Mouse (Mus musculus) T-helper 2 cell (primary cell): ENCODE data around the gene Abhd17a.
"Not testable (repeated sequence)": the region's sequence is repeated elsewhere in the genome, so short reads cannot be mapped to it uniquely, and the experiment has no call there.

Source experiments
- in situ Hi-C: fragments of 300-600 bp; cut with MboI, MseI; formaldehyde crosslinking; loops from one replicate; pipeline ENCODE4 v1.15.1; 2025; ENCODE audit warnings: high pct_unique_total_duplicates

The Abhd17a gene

DNA sequence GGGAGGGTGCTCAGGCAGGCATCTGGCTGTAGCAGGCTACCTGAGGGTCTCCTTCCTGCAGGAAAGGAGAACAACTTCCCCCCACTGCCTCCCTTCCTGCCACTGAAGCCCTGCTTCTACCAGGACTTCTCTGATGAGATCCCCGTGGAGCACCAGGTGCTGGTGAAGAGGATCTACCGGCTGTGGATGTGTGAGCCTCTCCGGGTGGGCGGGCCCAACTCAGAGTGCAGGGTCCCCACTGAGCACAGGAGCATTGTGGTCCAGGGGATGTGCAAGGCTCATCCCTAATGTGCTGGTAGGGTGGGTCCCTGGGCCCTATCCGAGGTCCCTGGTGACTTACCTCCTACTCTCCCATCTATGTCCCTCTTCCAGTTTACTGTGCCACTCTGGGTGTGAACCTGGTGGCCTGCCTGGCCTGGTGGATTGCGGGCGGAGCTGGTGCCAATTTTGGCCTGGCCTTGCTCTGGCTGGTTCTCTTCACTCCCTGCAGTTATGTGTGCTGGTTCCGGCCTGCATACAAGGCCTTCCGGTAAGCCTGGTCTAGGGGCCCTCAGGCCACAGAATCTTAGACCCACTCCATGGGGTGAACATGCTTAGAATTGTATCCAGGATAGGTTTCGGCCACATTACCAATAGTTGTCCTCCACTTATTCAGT is 19.3 kb upstream of the Abhd17a start:
- in situ Hi-C loops, result no loop called here

DNA sequence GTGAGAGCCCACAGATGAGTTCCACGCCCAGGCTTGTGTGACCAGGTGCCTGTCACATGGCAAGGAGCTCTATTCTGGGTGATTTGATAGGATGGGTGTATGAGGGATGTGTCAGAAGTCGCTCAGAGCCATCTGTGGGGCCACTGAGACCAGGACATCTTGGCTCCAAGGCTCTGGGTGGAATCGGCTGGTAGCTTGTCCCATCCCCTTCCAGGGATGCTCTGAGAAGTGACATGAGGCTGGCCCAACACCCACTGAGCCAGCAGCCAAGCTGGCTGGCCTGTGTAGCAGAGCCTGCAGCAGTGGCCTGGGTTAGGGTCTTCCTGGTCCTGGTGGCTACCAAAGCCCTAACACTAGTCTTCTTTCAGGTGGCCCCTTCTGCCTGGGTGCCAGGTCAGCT is 18.3 kb upstream of the Abhd17a start:
- in situ Hi-C loops, result no loop called here

DNA sequence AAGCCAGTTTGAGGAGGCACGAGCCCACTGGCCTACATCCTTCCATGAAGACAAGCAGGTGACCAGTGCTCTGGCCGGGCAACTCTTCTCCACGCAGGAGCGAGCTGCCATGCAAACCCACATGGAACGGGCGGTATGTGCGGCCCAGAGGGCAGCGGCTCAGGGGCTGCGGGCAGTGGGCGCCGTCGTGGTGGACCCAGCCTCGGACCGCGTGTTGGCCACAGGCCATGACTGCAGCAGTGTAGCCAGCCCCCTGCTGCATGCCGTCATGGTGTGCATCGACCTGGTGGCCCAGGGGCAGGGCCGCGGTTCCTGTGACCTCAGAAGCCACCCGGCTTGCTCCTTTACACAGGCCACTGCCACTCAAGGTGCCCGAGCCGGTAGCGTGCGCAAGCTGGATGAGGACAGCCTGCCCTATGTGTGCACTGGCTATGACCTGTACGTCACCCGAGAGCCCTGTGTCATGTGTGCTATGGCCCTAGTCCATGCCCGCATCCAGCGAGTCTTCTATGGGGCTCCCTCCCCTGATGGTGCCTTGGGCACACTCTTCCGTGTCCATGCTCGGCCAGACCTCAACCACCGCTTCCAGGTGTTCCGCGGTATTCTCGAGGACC is 16.7 kb upstream of the Abhd17a start:
- in situ Hi-C loops, result no loop called here

DNA sequence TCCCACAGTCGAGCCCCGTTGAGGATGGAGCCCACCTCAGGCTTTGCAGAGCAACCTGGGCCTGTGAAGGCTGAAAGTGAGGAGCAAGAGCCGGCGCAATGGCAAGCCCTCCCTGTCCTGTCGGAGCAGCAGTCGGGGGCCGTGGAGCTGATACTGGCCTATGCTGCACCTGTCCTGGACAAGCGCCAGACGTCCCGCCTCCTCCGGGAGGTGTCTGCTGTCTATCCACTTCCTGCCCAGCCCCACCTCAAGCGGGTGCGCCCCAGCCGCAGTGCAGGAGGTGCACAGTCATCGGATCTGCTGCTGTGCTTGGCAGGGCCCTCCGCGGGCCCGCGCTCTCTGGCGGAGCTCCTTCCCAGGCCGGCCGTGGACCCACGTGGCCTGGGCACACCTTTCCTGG is 16.2 kb upstream of the Abhd17a start:
- in situ Hi-C loops, result no loop called here

DNA sequence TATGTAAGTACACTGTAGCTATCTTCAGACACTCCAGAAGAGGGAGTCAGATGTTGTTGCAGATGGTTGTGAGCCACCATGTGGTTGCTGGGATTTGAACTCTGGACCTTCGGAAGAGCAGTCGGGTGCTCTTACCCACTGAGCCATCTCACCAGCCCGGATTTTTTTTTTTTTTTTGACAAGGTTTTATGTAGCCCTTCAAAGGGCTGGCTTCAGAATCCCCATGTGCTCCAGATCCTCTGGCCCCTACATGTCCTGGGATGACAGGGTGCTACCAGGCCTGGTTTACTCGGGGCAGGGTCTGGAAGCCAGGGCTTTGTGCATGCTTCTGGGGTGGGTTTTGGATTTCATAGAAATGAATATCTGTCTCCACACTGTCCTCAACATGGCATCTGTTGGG is 15.6 kb upstream of the Abhd17a start, which contains the start of gene Gm49322:
Gene Gm49322 (plus strand): TSS at position 301 of the 400 bp plus-strand sequence.
- in situ Hi-C loops, result not testable (repeated sequence)

DNA sequence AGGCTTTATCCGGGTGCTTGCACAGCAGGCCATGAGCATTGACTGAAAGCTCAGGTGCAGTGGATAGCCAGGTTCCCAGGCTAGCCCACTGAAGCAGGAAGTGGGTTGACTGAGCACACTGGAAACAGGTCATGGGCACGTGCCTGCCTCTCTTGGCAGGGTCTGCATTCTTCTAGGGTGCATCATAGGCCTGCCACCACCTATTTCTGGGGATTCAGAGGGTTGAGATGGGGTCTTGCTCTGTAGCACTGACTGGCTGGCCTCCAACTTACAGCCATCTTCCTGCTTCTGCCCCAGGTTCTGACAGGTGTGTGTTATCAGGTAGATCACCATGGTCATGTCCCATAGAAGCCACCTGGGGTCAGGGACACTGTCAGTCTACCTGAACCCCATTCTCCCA is 14.8 kb upstream of the Abhd17a start:
- in situ Hi-C loops, result no loop called here

DNA sequence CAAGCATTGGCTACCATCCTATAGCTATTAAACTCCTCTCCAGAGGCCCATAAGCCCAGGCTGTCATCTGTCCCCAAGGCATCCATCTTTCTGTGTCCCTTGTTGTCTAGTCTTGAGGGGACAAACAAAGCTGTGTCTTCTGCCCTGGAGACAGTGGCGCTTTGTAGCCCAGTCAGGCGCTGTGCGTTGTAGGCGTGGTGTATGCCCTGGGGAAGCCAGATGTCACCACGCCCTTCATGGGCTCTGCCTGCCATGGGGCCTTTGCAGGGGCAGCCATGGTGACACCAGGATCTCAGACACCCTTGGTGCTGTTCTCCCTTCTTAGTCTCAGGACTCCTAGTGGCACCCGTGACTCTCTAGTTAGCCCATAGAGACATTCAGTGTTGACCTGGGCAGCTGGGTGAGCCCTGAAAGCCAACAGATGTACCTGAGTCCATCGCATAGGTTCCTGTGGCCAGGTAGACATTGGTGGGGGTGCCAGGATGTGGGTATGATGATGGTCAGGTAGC is 13.9 kb upstream of the Abhd17a start:
- in situ Hi-C loops, result no loop called here

DNA sequence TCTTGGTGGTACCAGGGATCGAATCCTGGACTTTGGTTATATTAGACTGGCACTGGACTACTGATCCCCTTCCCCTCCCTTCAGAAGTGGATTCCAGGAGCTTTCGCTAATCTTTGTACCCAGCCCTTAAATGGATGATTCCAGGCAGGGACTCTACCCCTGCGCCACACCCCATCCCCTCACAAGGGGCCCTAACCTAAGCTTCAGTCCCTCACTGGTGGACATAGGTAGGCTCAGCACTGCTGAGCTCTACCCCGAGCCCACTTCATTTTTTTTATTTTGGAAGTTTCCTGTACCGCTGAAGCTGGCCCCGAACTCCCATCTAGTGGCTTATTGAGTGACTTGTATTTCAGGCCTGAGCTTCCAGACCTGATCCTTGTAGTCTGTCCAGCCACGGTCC is 13.2 kb upstream of the Abhd17a start:
- in situ Hi-C loops, result no loop called here

DNA sequence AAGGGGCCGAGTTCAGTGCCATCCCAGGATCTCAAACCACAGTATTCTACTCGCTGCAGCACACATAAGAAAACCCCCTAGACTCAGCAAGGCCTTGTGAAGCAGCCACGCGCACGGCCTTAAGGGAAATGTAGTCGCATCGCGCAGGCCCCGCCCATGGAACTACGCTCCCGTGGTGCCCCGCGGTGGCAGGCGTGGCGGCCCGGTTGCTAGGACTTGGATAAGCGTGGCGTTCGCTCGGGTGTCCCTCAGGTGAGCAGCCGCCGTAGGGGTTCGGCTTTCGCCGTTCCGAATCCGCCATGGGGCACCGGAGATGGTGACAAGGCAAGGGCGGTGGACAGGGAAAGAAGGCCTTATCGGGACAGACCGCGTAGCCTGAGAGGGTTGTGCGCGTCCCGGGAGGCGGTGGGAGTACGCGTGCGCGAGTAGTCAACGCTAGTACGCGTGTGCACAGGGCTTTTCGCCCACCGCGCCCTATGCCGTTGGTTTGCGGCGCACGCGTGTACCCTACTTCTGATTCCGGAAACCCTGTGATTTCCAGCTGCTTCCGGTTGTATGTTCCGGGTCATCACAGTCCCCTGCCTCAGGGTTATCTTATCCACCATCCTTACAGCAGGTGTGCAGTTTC is 12.7 kb upstream of the Abhd17a start, which contains the start of the genes Scamp4 and Adat3:
Gene Scamp4 (plus strand): TSS at position 175 of the 628 bp plus-strand sequence.
Gene Adat3 (plus strand): TSS at position 183 of the 628 bp plus-strand sequence.
- in situ Hi-C loops, result no loop called here

DNA sequence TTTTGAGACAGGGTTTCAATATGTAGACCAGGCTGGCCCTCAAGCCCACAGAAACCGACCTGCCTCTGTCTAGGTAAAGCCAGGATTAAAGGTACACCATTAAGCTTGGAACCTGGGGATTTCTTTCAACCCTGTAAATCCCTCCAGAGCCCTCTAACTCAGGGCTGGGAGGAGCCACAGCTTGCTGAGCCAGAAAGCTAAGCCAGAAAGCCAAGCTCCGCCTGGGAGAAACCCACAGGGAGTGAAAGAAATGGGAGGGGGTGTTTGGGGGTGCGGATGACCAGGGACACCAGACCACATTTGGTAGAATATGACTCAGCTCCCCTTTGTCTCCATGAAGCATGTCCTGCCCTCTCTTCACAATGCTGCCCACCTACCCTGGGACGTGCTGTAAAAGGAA is 6.2 kb upstream of the Abhd17a start:
- in situ Hi-C loops, result loop anchor here (10.0 kb wide), 1 partner anchor 358 kb away; no protein-coding TSS in a partner anchor

DNA sequence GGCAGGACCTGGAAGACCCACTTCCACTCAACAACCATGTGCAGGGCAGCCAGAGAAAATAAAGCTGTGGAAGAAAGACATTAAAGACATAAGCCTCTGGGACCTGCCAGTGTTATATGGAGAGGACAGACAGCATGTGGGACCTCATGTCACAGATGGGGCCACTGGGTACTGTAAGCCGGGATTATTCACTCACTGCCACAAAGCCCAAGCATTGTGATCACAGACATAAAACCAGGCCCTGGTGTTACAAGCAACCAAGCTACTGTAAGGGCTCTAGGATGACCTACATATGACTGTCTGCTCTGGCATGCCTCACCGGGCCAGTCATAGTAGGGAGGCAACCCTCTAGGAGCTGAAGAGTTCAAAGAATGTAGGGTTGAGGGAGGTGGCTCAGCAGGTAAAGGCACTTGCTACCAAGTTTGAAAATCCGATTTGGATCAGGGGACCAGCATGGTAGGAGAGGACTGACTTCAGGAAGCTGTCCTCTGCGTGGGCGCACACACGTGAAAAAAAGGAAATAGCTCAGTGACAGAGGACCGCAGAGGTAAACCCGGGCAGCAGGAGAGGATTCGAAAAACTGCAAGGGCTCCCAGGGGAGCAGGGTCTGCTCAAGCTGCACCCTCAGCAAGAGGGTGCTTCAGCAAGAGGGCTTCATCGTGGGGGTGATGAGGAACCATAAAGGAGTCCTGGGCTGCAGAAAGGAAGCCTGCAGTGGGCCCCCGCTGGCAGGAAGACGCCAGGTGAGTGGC is 838 bp downstream of the Abhd17a start:
- in situ Hi-C loops, result no loop called here

DNA sequence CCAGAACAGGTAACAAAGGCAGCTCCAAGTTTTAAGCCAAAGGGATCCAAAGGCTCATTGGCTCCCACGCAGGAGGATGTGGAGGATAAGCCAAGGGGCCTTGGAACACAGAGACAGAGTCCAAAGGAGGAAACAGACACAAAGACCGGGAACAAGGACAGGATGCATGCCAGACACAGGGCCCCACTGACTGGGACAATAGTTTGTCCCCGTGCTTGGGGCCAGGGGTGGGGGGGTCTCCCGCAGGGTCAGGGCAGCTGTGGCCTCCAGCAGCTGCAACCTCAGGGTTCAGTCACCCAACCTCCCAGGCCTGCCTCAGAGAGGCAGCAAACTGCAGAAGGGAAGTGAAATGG is 2.9 kb downstream of the Abhd17a start:
- in situ Hi-C loops, result no loop called here

DNA sequence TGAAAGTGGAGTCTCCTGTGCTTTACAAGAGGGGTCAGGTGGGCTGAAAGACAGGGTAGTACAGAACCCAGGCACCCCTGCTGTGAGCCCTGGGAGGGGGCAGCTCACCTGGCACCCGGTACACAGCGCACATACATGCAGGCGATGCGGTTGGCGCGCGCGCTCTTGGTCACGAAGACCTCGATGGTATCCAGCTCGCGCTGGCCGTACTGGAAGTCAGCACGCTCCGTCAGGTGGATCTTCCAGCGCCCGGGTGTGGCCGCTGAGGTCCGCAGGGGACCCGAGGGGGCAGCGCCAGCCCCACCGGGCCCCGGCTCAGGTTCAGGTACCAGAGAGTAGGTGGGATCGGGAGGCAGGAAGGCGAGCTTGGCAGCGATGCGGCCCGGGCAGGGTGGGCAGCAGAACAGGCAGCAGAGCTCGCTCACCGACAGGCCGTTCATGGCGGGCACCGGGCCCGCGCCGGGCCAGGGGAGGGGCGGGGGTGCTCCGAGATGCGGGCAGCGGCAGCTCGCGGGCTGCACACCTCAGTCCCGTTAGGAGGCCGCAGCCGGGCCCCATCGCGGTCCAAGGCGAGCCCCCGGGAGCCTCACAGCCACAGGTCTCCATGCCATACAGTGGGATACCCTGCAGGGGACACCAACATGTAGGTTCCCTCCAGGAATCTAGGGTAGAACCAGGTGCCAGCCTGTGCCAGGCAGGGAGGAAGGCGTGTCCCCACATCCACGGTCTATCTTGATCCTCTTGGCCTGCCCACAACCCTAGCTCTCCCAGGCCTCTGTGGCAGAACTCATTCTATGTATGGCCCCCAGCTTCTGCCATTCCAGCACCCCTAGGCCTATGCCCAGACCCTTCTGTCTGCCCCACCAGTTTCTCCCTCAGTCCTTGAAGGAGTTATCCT is 3.5 kb downstream of the Abhd17a start:
- in situ Hi-C loops, result no loop called here

DNA sequence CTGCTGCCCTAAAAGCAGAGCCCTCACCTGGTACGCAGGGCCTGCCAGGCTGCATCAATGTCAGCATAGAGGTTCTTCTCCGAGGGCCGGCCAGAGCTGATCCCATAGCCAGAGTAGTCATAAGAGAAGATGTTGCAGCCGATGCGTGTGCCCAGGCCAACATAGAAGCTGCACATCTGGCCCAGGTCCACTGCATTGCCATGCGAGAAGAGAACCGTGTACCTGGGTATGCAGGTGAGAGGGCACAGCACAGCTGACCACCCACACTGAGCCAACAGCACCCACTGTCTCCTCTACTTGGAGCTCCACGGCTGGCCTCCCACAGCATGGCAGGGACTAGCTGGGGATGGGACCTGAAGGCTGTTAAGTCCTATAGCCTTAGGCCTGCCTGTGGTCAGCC is 4.6 kb downstream of the Abhd17a start:
- in situ Hi-C loops, result no loop called here

DNA sequence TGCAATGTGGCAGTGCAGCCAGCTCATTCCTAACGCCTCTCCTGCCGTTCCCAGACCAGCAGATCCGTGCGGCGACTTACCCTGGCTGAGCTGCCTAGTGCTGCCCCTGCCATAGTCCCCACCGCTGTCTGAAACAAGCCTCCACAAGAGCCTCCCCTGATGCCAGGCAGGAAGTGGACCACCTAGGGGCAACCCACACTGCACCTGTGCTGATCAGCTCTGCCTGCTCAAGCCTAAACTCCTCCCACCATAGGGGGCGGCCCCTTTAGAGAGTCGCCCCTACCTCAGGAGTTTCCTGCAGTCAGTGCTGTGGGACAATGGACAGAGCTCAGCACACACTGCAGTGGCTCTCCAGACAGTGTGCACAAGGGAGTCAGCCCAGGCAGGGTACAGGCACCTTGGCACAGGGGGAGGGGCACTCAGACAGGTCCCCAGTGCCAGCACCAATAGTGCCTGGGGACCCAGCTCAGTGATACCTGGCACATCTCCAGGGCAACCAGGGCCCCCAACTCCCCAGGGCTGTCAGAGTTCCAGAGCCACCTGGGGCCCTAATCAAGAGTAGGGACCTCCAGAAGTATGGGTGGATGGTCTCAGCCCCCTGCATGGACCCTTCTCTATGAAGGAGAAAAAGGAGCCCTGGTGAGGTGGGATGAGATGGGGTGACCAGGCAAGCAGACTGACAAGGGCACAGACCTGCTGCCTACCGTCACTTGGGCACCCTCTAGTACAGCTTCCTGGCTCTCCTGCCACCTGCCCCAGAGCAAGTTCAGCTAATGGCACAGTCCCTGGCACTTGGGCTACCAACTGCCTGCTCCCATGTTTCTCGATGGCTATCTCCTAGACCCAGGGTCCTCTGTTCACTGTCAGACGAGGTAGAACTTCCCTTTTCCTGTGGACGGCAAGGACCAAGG is 5.2 kb downstream of the Abhd17a start:
- in situ Hi-C loops, result no loop called here

DNA sequence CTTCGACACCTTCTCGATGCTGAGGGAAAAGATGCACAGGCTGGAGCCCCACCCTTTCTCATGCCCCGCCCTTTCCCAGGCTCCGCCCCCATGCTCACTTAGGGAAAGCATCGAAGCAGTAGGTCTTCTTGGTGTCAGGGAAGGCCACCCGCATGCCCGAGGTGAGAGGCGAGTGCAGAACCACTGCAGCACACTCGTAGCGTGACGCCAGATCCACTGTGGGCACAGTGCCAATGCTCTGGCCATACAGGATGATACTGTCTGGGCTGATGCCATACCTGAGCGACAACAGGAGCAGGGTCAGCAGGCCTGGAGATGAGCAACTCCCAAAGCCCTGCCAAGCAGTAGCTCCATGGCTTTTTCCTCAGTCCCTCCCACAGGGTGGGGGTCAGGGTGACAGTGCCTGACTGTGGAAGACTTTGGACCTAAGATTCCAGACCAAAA is 6.1 kb downstream of the Abhd17a start:
- in situ Hi-C loops, result no loop called here

DNA sequence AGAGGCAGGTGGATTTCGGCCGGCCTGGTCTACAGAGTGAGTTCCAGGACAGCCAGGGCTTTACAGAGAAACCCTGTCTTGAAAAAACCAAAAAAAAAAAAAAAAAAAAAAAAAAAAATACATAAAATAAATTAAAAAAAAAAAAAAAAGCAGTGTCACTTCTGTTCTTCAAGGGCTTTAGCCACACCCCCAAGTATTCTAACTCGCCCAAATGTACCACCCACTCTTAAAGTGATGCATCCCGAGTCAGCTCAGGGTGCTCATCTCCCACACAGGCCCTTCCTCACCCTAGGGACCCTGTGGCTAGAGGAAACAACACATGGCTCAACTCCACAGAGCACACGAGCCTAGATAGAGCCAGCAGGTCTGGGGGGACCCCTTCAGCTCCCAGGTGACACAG is 7.1 kb downstream of the Abhd17a start:
- in situ Hi-C loops, result no loop called here

DNA sequence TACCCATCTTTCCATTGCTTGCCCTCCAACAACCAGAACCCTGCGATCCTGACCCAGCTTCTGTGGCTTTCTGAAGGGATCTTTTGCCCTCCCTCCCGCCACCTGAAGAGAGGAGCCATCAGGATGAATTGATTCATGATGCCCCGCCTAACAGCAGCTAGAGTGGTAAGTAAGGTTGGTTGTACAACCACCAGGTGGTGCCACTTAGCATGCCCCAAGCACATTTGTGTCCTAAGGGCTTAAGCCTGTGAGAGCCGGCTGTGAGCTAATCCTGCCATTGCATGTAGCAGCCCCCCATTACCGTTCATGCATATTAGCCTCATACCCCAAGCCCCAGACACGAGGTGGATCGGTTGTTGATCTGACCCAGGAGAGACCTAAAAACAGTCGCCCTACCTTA is 11.2 kb downstream of the Abhd17a start:
- in situ Hi-C loops, result loop anchor here (5.0 kb wide), 1 partner anchor 108 kb away; no protein-coding TSS in a partner anchor

DNA sequence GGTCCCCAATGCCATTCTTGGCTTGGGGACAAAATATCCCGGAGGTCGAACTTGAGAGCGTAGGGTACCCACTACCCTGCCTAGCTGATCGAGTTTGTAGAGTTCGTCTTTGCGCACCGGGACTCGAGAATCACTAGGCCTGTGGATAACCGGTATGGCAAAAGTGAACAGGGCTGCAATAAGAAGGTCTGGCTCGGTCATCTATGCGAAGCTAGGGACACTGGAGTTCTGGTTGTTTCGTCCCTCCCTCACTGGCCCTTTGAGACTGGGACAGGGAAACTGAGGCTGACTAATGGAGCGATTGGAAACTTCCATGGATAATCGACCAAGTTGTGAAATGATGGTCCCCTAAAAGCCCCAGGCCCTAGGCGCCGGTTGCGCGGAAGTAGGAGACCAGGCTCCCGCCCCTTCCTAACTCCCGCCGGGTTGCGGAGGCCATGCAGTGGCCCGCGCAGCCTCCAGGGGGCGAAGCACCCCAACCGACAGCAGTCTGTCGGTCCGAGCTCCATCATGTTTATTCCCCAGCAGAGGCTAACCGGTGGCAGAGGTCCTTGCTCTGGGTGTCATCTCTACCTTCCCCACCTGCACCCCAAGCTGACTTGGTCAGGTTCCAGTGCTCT is 11.9 kb downstream of the Abhd17a start:
- in situ Hi-C loops, result loop anchor here (5.0 kb wide), 1 partner anchor 109 kb away; no protein-coding TSS in a partner anchor
